Mouse (Mus musculus) erythroblast, embryonic 14.5 days (primary cell): ENCODE data around the gene Tmem255b.

Experiments
- GATA1 ChIP-seq: IDR thresholded peaks from 2 replicates; pipeline ENCODE4 v1.6.1; 2012; ENCODE audit warnings: low read length, inconsistent platforms, mixed read lengths
- TAL1 ChIP-seq: IDR thresholded peaks from 3 replicates; pipeline ENCODE4 v1.6.1; 2012; ENCODE audit warnings: low read length, inconsistent platforms, mixed read lengths

GRCm38 (mm10) chr8:13512677-13513076 lies 77.7 kb downstream of the Tmem255b start:
- no peak for TF ChIP-seq TAL1
- no peak for TF ChIP-seq GATA1
